Mouse (Mus musculus) liver, embryonic 13.5 days (tissue): ENCODE measurements around the gene Olfr1061. TPM values are rescaled to one million over a fixed set of nuclear protein-coding genes. Genes with fewer than 3 reads are reported as not detected.
"Not testable (repeated sequence)": the region's sequence is repeated elsewhere in the genome, so short reads cannot be mapped to it uniquely, and the experiment has no call there.

Source experiments
- ATAC-seq: fragments of 200-750 bp; cut with Nextera tagmentation; 2 replicates; pipeline ENCODE4 v1.8.0; 2017; ENCODE audit warnings: low read depth, mild to moderate bottlenecking, moderate number of reproducible peaks, moderate library complexity
- DNase-seq: peaks from one replicate; pipeline ENCODE4 v3.0.0; 2022
- H3K27ac ChIP-seq: fragments of 300-500 bp; sonication (generic); 2 replicates; pipeline ENCODE4 v1.5.1; 2015; ENCODE audit warnings: moderate library complexity, mild to moderate bottlenecking, inconsistent platforms
- H3K27me3 ChIP-seq: fragments of 300-500 bp; sonication (generic); 2 replicates; pipeline ENCODE4 v1.6.1; 2015; ENCODE audit warnings: mild to moderate bottlenecking, inconsistent platforms
- H3K36me3 ChIP-seq: fragments of 300-500 bp; sonication (generic); 2 replicates; pipeline ENCODE4 v1.6.1; 2015; ENCODE audit warnings: mild to moderate bottlenecking, inconsistent platforms
- H3K4me1 ChIP-seq: fragments of 300-500 bp; sonication (generic); replicated peaks from 2 replicates; pipeline ENCODE4 v1.6.1; 2015; ENCODE audit warnings: inconsistent platforms
- H3K4me2 ChIP-seq: fragments of 300-500 bp; sonication (generic); 2 replicates; pipeline ENCODE4 v1.6.1; 2015; ENCODE audit warnings: inconsistent platforms, mild to moderate bottlenecking, moderate library complexity
- H3K4me3 ChIP-seq: fragments of 300-500 bp; sonication (generic); replicated peaks from 2 replicates; pipeline ENCODE4 v1.5.1; 2015; ENCODE audit warnings: mild to moderate bottlenecking, inconsistent platforms
- H3K9ac ChIP-seq: fragments of 300-500 bp; sonication (generic); 2 replicates; pipeline ENCODE4 v1.6.1; 2015; ENCODE audit warnings: mild to moderate bottlenecking, inconsistent platforms
- H3K9me3 ChIP-seq: fragments of 300-500 bp; sonication (generic); replicated peaks from 2 replicates; pipeline ENCODE4 v1.6.1; 2016; ENCODE audit warnings: inconsistent platforms
- WGBS: fragments of 180-500 bp; shearing (Covaris S2); methylation state at CpG from one replicate; pipeline ENCODE4 v1.1.7; 2015; ENCODE audit not compliant: insufficient replicate concordance; 5-methylcytosine and 5-hydroxymethylcytosine counted together
- polyA plus RNA-seq: library from polyadenylated mRNA; unstranded; fragments of >200 nt; fragmentation: Nextera tagmentation; extraction: Ambion mirVana; gene quantifications from 2 replicates; pipeline ENCODE4 v1.2.1, GENCODE M21; 2015

The Olfr1061 gene
- polyA plus RNA-seq: not detected in 2 replicates

DNA sequence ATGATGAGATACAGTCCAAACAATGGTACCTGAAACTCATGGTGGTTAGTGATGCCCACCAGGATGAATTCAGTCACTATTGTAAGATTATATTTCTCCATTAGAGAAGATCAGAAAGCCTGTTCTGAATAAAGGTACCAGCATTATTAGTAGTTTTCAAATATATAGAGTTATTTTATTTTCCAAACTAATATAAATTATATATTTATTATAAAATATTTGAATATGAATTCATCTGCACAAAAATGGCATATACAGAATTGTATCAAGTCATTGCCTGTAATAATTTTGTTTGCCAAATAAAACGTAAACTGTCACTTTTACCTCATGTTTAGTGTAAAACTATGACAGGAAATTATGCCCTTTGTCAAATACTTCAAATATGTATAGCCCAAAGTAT, at the start of gene Olfr1061:
TSS of gene Olfr1061 (minus strand) at position 101 of the 400 bp plus-strand sequence.
- Histone ChIP-seq H3K4me3 (no peak within 1 kb of the TSS), H3K9me3 (no peaks in the 10 kb centered on the region), H3K27ac (no peak within 1 kb of the TSS), H3K9ac (no peak within 1 kb of the TSS), H3K4me1 (no peaks in the 10 kb centered on the region), H3K36me3 (no peaks in the 10 kb centered on the region), H3K4me2 (no peak within 1 kb of the TSS), H3K27me3 (no peaks in the 10 kb centered on the region)
- ATAC-seq (no peak), DNase-seq (no peak)
- WGBS: 58% methylated on average over 1 of the region's 1 CpGs

DNA sequence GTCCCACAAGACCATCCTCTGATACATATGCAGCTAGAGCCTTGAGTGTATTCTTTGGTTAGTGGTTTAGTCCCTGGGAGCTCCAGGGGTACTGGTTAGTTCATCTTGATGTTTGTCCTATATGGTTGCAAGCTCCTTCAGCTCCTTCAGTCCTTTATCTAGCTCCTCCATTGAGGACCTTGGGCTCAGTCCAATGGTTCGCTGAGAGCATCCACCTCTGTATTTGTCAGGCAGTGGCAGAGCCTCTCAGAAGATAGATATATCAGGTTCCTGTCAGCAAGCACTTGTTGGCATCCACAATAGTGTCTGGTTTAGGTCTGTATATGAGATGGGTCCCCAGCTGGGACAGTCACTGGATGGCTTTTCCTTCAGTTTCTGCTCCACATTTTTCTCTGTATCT, 46.6 kb upstream of the Olfr1061 start:
- Histone ChIP-seq H3K4me2 (no peak overlapping the region), H3K4me3 (no peak overlapping the region), H3K27ac (no peak overlapping the region), H3K9ac (no peak overlapping the region), H3K27me3 (no peaks in the 10 kb centered on the region), H3K9me3 (no peaks in the 10 kb centered on the region), H3K36me3 (no peaks in the 10 kb centered on the region), H3K4me1 (no peaks in the 10 kb centered on the region)
- WGBS: 57% methylated on average over 1 of the region's 1 CpGs
- no peak for ATAC-seq
- no peak for DNase-seq

DNA sequence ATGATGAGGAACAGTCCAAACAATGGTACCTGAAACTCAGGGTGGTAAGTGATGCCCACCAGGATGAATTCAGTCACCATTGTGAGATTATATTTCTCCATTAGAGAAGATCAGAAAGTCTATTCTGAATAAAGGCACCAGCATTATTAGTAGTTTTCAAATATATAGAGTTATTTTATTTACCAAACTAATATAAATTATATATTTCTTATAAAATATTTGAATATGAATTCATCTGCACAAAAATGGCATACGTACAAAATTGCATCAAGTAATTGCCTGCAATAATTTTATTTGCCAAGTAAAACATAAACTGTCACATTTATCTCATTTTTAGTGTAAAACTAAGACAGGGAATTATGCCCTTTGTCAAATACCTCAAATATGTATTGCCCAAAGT, 42.3 kb upstream of the Olfr1061 start, which contains the start of gene Olfr1066:
TSS of gene Olfr1066 (minus strand) at position 101 of the 400 bp plus-strand sequence.
- Histone ChIP-seq H3K27me3 (no peaks in the 10 kb centered on the region), H3K4me2 (no peak within 1 kb of the TSS), H3K4me1 (no peaks in the 10 kb centered on the region), H3K27ac (no peak within 1 kb of the TSS), H3K36me3 (no peaks in the 10 kb centered on the region), H3K9ac (no peak within 1 kb of the TSS), H3K9me3 (no peaks in the 10 kb centered on the region), H3K4me3 (no peak within 1 kb of the TSS)
- WGBS: 67% methylated on average over 1 of the region's 1 CpGs
- DNase-seq (no peak), ATAC-seq (no peak)

DNA sequence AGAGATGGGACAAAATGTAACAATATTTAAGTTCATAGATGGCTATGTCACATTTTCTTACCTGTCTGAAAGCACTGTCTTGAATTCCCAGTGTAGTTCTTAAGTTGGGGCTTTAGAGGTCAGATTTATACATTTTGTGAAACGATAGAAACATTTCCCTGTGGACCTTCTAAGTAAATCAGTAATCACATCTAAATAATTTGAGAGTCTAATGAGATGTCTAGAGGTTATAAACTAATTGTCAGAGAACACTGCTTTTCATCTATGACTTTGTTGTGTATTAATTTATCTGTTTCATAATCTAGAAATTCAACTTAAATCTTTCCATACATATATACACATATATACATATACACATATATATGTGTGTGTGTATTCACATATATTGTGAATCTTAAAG, 36.6 kb upstream of the Olfr1061 start, which contains the start of gene Olfr1065:
TSS of gene Olfr1065 (minus strand) at position 101 of the 400 bp plus-strand sequence.
- H3K36me3 ChIP-seq, H3K27ac ChIP-seq, H3K27me3 ChIP-seq, ATAC-seq, DNase-seq, H3K4me3 ChIP-seq, H3K9me3 ChIP-seq, H3K4me1 ChIP-seq, H3K4me2 ChIP-seq, H3K9ac ChIP-seq: not testable (repeated sequence)
- 70% methylated on average over 1 of the region's 1 CpGs for WGBS

DNA sequence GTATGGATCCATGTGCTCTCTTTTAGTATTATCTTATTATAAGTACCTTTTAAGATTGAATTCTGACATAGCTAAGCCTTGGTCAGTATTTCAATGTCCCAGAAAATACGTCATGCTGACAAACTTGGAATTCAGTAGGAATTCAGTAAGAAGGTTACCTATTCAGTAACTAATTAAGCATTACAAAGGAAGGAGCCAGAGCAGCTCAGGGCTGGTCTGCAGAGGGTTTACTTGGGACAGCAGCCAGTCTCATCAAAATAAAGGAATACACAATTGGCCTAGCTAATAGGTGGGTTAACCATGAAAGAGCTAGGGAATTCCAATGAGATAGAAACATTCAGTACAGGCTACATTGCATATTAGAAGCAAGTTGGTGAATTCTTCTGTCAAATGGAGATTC, 28.3 kb upstream of the Olfr1061 start:
- not testable (repeated sequence) for H3K4me3 ChIP-seq, H3K4me1 ChIP-seq, H3K4me2 ChIP-seq, H3K27ac ChIP-seq, DNase-seq, H3K27me3 ChIP-seq, ATAC-seq, H3K9me3 ChIP-seq, H3K9ac ChIP-seq, H3K36me3 ChIP-seq
- 51% methylated on average over 1 of the region's 1 CpGs for WGBS

DNA sequence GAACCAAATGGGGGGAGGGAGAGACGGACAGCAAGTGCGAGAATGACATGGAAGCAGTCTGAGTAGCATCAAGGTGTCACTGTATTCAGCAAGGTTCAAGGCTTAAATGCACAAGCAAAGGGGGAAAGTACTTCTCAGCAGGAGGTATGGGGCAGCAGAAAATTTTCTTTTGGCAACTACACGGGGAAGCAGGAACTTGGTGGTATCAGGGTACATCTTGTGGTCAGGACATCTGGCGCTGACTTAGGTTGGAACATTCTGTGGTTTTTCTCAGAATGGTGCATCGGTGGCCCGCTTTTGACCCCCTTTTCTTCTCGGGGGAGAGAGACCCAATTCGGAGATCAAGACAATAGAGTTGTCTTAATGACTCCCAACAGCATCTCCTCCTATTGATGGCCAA, 14.7 kb upstream of the Olfr1061 start:
- not testable (repeated sequence) for H3K9me3 ChIP-seq, H3K4me2 ChIP-seq, DNase-seq, H3K27ac ChIP-seq, ATAC-seq, H3K4me1 ChIP-seq, H3K4me3 ChIP-seq, H3K27me3 ChIP-seq, H3K36me3 ChIP-seq, H3K9ac ChIP-seq
- 43% methylated on average over 8 of the region's 8 CpGs for WGBS

DNA sequence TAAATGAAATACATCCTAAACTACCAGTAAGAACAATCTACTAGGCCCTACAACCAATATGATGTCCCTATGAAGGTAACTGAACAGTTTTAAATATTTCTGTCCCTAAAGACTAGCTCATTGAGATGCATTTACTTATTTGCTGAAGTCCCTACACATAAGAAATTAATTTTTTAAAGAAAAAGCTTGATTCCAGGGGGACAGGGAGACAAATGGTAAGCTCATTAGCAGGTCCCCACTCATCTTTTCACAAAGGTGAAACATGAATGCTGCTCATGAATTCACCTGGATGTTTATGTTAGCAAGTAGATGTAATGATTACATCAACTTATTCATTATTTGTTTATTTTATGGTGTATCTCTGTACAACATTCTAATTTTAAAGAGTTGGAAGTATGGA, 12.8 kb upstream of the Olfr1061 start, which contains the start of gene Olfr1062:
TSS of gene Olfr1062 (minus strand) at position 101 of the 400 bp plus-strand sequence.
- not testable (repeated sequence) for H3K36me3 ChIP-seq, ATAC-seq, H3K27me3 ChIP-seq, DNase-seq, H3K9ac ChIP-seq, H3K4me1 ChIP-seq, H3K27ac ChIP-seq, H3K9me3 ChIP-seq, H3K4me3 ChIP-seq, H3K4me2 ChIP-seq

DNA sequence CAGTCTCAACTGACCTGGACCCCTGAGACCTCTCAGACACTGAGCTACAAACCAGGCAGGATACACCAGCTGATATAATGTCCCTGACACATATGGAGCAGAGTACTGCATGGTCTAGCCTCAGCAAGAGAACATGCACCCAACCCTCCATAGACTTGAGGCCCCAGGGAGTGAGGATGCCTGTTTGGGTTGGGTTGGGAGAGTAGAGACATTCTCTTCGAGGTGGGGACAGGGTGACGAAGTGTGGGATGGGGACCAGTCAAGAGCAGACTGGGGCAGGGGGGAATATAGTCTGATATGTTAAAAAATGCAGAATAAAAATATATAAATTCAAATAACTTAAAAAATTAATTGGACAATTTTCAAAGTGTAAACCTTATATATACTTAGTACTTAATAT, 18.7 kb downstream of the Olfr1061 start:
- no peaks in the 10 kb centered on the region for H3K4me1 ChIP-seq
- H3K4me3 ChIP-seq: no peak overlapping the region
- ATAC-seq: no peak
- no peak overlapping the region for H3K4me2 ChIP-seq
- H3K9me3 ChIP-seq: no peaks in the 10 kb centered on the region
- no peak for DNase-seq
- H3K27ac ChIP-seq: no peak overlapping the region
- 62% methylated on average over 2 of the region's 2 CpGs for WGBS
- no peaks in the 10 kb centered on the region for H3K27me3 ChIP-seq
- H3K9ac ChIP-seq: no peak overlapping the region
- no peaks in the 10 kb centered on the region for H3K36me3 ChIP-seq

DNA sequence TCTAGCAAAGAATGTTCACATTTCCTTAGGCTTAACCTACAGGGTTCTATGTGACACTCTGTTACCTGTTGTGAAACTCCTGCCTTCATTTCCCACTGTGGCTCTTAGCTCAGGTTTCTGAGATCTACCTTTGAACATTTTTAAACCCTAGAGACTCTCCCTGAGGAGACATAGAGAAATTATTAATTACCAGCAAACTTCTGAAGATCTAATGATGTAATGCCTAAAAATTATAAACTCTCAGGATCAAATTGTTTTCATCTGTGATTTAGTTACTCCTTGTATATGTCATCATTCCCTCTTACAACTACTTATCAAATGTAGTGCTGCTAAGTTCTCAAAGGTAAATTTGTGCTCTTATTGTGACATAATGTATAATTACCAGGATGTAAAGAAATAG, 25.4 kb downstream of the Olfr1061 start, which contains the start of gene Olfr1058:
TSS of gene Olfr1058 (minus strand) at position 101 of the 400 bp plus-strand sequence.
- H3K9ac ChIP-seq, ATAC-seq, DNase-seq, H3K9me3 ChIP-seq, H3K27me3 ChIP-seq, H3K4me3 ChIP-seq, H3K4me1 ChIP-seq, H3K36me3 ChIP-seq, H3K27ac ChIP-seq, H3K4me2 ChIP-seq: not testable (repeated sequence)

DNA sequence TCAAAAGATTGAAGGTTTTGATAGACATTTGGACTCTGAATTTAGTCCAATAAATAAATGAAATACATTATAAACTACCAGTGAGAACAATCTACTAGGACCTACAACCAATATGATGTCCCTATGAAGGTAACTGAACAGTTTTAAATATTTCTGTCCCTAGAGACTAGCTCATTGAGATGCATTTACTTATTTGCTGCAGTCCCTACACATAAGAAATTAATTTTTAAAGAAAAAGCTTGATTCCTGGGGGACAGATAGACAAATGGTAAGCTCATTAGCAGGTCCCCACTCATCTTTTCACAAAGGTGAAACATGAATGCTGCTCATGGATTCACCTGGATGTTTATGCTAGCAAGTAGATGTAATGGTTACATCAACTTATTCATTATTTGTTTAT, 35.6 kb downstream of the Olfr1061 start, which contains the start of gene Olfr1057:
TSS of gene Olfr1057 (minus strand) at position 101 of the 400 bp plus-strand sequence.
- Histone ChIP-seq H3K9ac (no peak within 1 kb of the TSS), H3K9me3 (no peaks in the 10 kb centered on the region), H3K4me3 (no peak within 1 kb of the TSS), H3K4me1 (no peaks in the 10 kb centered on the region), H3K36me3 (no peaks in the 10 kb centered on the region), H3K27ac (no peak within 1 kb of the TSS), H3K4me2 (no peak within 1 kb of the TSS), H3K27me3 (no peaks in the 10 kb centered on the region)
- DNase-seq: no peak
- ATAC-seq: no peak

DNA sequence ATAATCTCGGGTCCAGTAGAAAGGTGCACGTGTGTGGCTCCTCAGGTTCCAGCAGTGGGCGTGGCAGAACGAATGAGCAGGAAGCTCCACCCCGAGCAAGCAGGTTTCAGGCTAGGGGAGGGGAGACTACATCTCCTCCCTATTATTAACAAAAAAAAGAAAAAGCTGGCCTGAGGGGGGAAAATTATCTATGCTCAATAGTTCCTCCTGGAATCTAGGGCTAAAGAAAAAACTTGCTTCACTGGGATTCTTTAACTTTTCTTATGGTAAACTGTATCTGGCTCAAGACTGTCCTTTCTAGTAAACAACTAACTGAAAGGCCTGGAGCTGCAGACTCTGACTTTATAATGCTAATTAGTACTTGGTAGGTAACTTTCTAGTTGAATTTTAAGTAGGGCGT, 47.5 kb downstream of the Olfr1061 start:
- not testable (repeated sequence) for ATAC-seq, H3K36me3 ChIP-seq, H3K9ac ChIP-seq, H3K9me3 ChIP-seq, H3K27ac ChIP-seq, H3K4me1 ChIP-seq, H3K4me2 ChIP-seq, H3K4me3 ChIP-seq, DNase-seq, H3K27me3 ChIP-seq
- 38% methylated on average over 1 of the region's 6 CpGs for WGBS
